Mouse (Mus musculus): ENCODE data around the gene Olfr1183. TPM values are rescaled to one million over a fixed set of nuclear protein-coding genes. Genes with fewer than 3 reads are reported as not detected.
"Not testable (repeated sequence)": the region's sequence is repeated elsewhere in the genome, so short reads cannot be mapped to it uniquely, and the experiment has no call there.

The Olfr1183 gene
- polyA plus RNA-seq (2015; fragmentation: Nextera tagmentation; extraction: Ambion mirVana), result not detected in 2 replicates

DNA sequence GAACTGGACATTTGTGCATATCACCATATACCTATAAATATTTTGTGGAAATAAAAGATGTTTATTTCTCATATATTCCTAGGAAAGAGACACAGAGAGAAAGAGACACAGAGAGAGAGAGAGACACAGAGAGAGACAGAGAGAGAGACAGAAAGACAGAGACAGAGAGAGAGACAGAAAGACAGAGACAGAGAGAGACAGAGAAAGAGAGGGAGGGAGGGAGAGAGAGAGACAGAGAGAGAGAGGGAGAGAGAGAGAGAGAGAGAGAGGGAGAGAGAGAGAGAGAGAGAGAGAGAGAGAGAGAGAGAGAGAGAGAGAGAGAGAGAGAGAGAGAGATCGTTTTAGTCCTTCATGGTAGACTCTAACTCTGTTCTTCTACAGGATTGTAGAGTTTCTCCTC, at the start of gene Olfr1183:
Gene Olfr1183 (plus strand): TSS at position 301 of the 400 bp plus-strand sequence.
- H3K4me1 ChIP-seq; H3K4me3 ChIP-seq; H3K27ac ChIP-seq; H3K9me3 ChIP-seq; H3K4me2 ChIP-seq; H3K36me3 ChIP-seq; ATAC-seq (ENCODE audit: borderline replicate concordance, extremely low read depth, low FRiP score, low TSS enrichment); H3K27me3 ChIP-seq; H3K9ac ChIP-seq: not testable (repeated sequence)
- 83% methylated on average over 1 of the region's 1 CpGs for WGBS

DNA sequence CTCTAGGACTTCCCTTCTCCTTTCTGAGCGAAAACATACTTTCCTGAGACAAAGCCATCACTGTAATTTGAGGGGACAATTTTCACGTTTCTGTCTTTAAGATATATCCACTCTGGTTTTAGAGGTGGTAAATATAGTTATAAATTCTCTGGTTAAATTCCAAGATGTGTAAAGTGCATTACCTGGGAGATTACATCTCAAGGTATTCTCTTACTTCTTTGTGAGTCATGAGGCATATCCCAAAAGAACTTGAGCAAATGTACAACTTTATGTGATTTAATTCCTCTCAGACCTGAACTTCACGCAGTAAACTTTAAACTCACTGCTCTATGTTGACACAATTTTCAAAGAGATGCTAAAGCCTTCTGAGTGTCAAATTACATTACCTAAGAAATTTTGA, 48.3 kb upstream of the Olfr1183 start, which contains the start of gene Olfr1179:
Gene Olfr1179 (minus strand): TSS at position 101 of the 400 bp plus-strand sequence.
- H3K36me3 ChIP-seq, result no peaks in the 10 kb centered on the region
- H3K9ac ChIP-seq, result no peak within 1 kb of the TSS
- no peak within 1 kb of the TSS for H3K4me3 ChIP-seq
- 70% methylated on average over 3 of the region's 3 CpGs for WGBS
- H3K4me2 ChIP-seq, result no peak within 1 kb of the TSS
- no peaks in the 10 kb centered on the region for H3K4me1 ChIP-seq
- H3K27me3 ChIP-seq, result no peaks in the 10 kb centered on the region
- H3K27ac ChIP-seq, result no peak within 1 kb of the TSS
- ATAC-seq (ENCODE audit: borderline replicate concordance, extremely low read depth, low FRiP score, low TSS enrichment), result no peak
- no peaks in the 10 kb centered on the region for H3K9me3 ChIP-seq

GRCm38 (mm10) chr2:88419051-88419450, 35.6 kb upstream of the Olfr1183 start, which contains the start of gene Olfr1180:
TSS of gene Olfr1180 (minus strand) at chr2:88419151.
- WGBS, result 68% methylated on average over 2 of the region's 2 CpGs
- Histone ChIP-seq H3K9me3 (no peaks in the 10 kb centered on the region), H3K27ac (no peak within 1 kb of the TSS), H3K9ac (no peak within 1 kb of the TSS), H3K4me2 (no peak within 1 kb of the TSS), H3K36me3 (no peaks in the 10 kb centered on the region), H3K4me3 (no peak within 1 kb of the TSS), H3K27me3 (no peaks in the 10 kb centered on the region), H3K4me1 (no peaks in the 10 kb centered on the region)
- ATAC-seq (ENCODE audit: borderline replicate concordance, extremely low read depth, low FRiP score, low TSS enrichment), result no peak

DNA sequence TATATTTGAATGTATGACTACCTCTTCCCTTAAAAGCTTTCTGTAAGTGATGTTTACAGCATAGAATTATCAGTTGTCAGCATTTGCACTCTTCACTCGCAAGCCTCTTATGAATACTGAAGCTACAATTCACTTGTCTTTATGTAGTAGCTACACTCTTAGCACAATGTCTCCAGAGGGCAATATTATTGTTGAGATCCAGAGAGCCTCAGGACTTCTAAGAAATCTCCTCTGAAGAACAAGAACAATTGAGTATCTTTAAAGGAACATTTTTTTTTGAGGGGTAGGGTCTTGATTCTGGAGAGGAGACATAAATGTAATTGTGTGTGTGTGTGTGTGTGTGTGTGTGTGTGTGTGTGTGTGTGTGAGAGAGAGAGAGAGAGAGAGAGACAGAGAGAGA, 28.6 kb upstream of the Olfr1183 start, which contains the start of gene Olfr1181:
Gene Olfr1181 (minus strand): TSS at position 101 of the 400 bp plus-strand sequence.
- 77% methylated on average over 1 of the region's 1 CpGs for WGBS
- no peak for ATAC-seq (ENCODE audit: borderline replicate concordance, extremely low read depth, low FRiP score, low TSS enrichment)
- H3K9me3 ChIP-seq, result no peaks in the 10 kb centered on the region

GRCm38 (mm10) chr2:88449031-88449430, 5.6 kb upstream of the Olfr1183 start, which contains the start of gene Gm13757:
TSS of gene Gm13757 (minus strand) at chr2:88449131.
- H3K4me1 ChIP-seq, result no peaks in the 10 kb centered on the region
- ATAC-seq (ENCODE audit: borderline replicate concordance, extremely low read depth, low FRiP score, low TSS enrichment), result no peak
- no peak within 1 kb of the TSS for H3K27ac ChIP-seq
- H3K36me3 ChIP-seq, result no peaks in the 10 kb centered on the region
- H3K27me3 ChIP-seq, result no peaks in the 10 kb centered on the region
- 80% methylated on average over 1 of the region's 1 CpGs for WGBS
- no peak within 1 kb of the TSS for H3K4me3 ChIP-seq
- no peaks in the 10 kb centered on the region for H3K9me3 ChIP-seq
- no peak within 1 kb of the TSS for H3K4me2 ChIP-seq
- H3K9ac ChIP-seq, result no peak within 1 kb of the TSS

More for the DNA sequence above, 28.6 kb upstream of the Olfr1183 start, which contains the start of gene Olfr1181:
- Histone ChIP-seq H3K4me1 (no peaks in the 10 kb centered on the region), H3K4me3 (no peak within 1 kb of the TSS), H3K27ac (no peak within 1 kb of the TSS), H3K27me3 (no peaks in the 10 kb centered on the region), H3K9ac (no peak within 1 kb of the TSS), H3K4me2 (no peak within 1 kb of the TSS), H3K36me3 (no peaks in the 10 kb centered on the region)

- Histone ChIP-seq H3K36me3 (no peaks in the 10 kb centered on the region), H3K9ac (no peak within 1 kb of the TSS), H3K4me2 (no peak within 1 kb of the TSS), H3K9me3 (no peaks in the 10 kb centered on the region), H3K4me3 (no peak within 1 kb of the TSS), H3K27ac (no peak within 1 kb of the TSS), H3K27me3 (no peaks in the 10 kb centered on the region), H3K4me1 (no peaks in the 10 kb centered on the region)
- 82% methylated on average over 2 of the region's 2 CpGs for WGBS
- no peak for ATAC-seq (ENCODE audit: borderline replicate concordance, extremely low read depth, low FRiP score, low TSS enrichment)
Observed at GRCm38 (mm10) chr2:88483298-88483697, 28.6 kb downstream of the Olfr1183 start, which contains the start of gene Olfr1184. TSS of gene Olfr1184 (plus strand) at chr2:88483598.

GRCm38 (mm10) chr2:88493020-88493419, 38.4 kb downstream of the Olfr1183 start, which contains the start of gene Olfr1185-ps1:
TSS of gene Olfr1185-ps1 (plus strand) at chr2:88493320.
- no peak for ATAC-seq (ENCODE audit: borderline replicate concordance, extremely low read depth, low FRiP score, low TSS enrichment)
- no peak within 1 kb of the TSS for H3K4me2 ChIP-seq
- no peaks in the 10 kb centered on the region for H3K27me3 ChIP-seq
- no peak within 1 kb of the TSS for H3K27ac ChIP-seq
- no peaks in the 10 kb centered on the region for H3K9me3 ChIP-seq
- H3K36me3 ChIP-seq, result no peaks in the 10 kb centered on the region
- H3K9ac ChIP-seq, result no peak within 1 kb of the TSS
- WGBS, result 75% methylated on average over 2 of the region's 2 CpGs
- H3K4me3 ChIP-seq, result no peak within 1 kb of the TSS
- H3K4me1 ChIP-seq, result no peaks in the 10 kb centered on the region

DNA sequence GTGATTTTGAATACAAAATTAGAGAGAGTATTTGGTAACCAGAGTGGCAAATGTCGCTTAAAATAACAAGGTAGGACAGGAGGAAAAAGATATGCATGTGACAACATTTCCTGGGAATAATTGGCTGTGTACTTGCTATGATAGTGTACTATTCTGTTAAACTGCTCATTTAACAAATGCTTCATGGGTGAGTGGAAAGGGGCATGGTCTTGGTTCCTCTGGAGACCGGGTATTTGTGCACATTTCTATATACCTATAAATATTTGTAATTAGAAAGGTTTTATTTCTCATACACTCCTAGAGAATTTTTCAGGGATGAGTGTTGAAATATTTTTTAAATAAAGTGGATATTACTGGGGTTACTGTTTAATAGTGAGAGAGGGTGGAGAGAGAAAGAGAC, 63.6 kb downstream of the Olfr1183 start, which contains the start of gene Olfr1186:
Gene Olfr1186 (plus strand): TSS at position 301 of the 400 bp plus-strand sequence.
- no peaks in the 10 kb centered on the region for H3K4me1 ChIP-seq
- no peak for ATAC-seq (ENCODE audit: borderline replicate concordance, extremely low read depth, low FRiP score, low TSS enrichment)
- H3K27ac ChIP-seq, result no peak within 1 kb of the TSS
- H3K9ac ChIP-seq, result no peak within 1 kb of the TSS
- H3K36me3 ChIP-seq, result no peaks in the 10 kb centered on the region
- H3K4me2 ChIP-seq, result no peak within 1 kb of the TSS
- H3K4me3 ChIP-seq, result no peak within 1 kb of the TSS
- H3K27me3 ChIP-seq, result no peaks in the 10 kb centered on the region
- WGBS, result 83% methylated on average over 2 of the region's 2 CpGs
- H3K9me3 ChIP-seq, result no peaks in the 10 kb centered on the region

Other genes with a start within 250 kb of the Olfr1183 start
- not detected in 2 replicates for gene Olfr1170, start 226.5 kb upstream of the Olfr1183 start, polyA plus RNA-seq (2015; fragmentation: Nextera tagmentation; extraction: Ambion mirVana)
- gene Olfr1173, start 175.0 kb upstream of the Olfr1183 start, polyA plus RNA-seq (2015; fragmentation: Nextera tagmentation; extraction: Ambion mirVana), result not detected in 2 replicates
- gene Olfr1174-ps, start 139.7 kb upstream of the Olfr1183 start, polyA plus RNA-seq (2015; fragmentation: Nextera tagmentation; extraction: Ambion mirVana), result not detected in 2 replicates
- not detected in 2 replicates for gene Olfr1175-ps, start 127.7 kb upstream of the Olfr1183 start, polyA plus RNA-seq (2015; fragmentation: Nextera tagmentation; extraction: Ambion mirVana)
- not detected in 2 replicates for gene Olfr1176, start 118.1 kb upstream of the Olfr1183 start, polyA plus RNA-seq (2015; fragmentation: Nextera tagmentation; extraction: Ambion mirVana)
- gene Olfr1177-ps, start 108.4 kb upstream of the Olfr1183 start, polyA plus RNA-seq (2015; fragmentation: Nextera tagmentation; extraction: Ambion mirVana), result not detected in 2 replicates
- gene Olfr1178, start 67.8 kb upstream of the Olfr1183 start, polyA plus RNA-seq (2015; fragmentation: Nextera tagmentation; extraction: Ambion mirVana), result not detected in 2 replicates
- gene Olfr1179, start 48.4 kb upstream of the Olfr1183 start, polyA plus RNA-seq (2015; fragmentation: Nextera tagmentation; extraction: Ambion mirVana), result not detected in 2 replicates
- gene Olfr1180, start 35.7 kb upstream of the Olfr1183 start, polyA plus RNA-seq (2015; fragmentation: Nextera tagmentation; extraction: Ambion mirVana), result not detected in 2 replicates
- gene Olfr1181, start 28.7 kb upstream of the Olfr1183 start, polyA plus RNA-seq (2015; fragmentation: Nextera tagmentation; extraction: Ambion mirVana), result not detected in 2 replicates
- gene Gm13757, start 5.7 kb upstream of the Olfr1183 start, polyA plus RNA-seq (2015; fragmentation: Nextera tagmentation; extraction: Ambion mirVana), result not detected in 2 replicates
- not detected in 2 replicates for gene Olfr1184, start 28.7 kb downstream of the Olfr1183 start, polyA plus RNA-seq (2015; fragmentation: Nextera tagmentation; extraction: Ambion mirVana)
- gene Olfr1185-ps1, start 38.5 kb downstream of the Olfr1183 start, polyA plus RNA-seq (2015; fragmentation: Nextera tagmentation; extraction: Ambion mirVana), result not detected in 2 replicates
- gene Olfr1186, start 63.7 kb downstream of the Olfr1183 start, polyA plus RNA-seq (2015; fragmentation: Nextera tagmentation; extraction: Ambion mirVana), result not detected in 2 replicates
- gene Olfr1188, start 102.1 kb downstream of the Olfr1183 start, polyA plus RNA-seq (2015; fragmentation: Nextera tagmentation; extraction: Ambion mirVana), result not detected in 2 replicates
- gene Olfr1189, start 131.6 kb downstream of the Olfr1183 start, polyA plus RNA-seq (2015; fragmentation: Nextera tagmentation; extraction: Ambion mirVana), result not detected in 2 replicates
- gene Olfr1191-ps1, start 185.7 kb downstream of the Olfr1183 start, polyA plus RNA-seq (2015; fragmentation: Nextera tagmentation; extraction: Ambion mirVana), result not detected in 2 replicates
- gene Olfr1192-ps1, start 193.6 kb downstream of the Olfr1183 start, polyA plus RNA-seq (2015; fragmentation: Nextera tagmentation; extraction: Ambion mirVana), result not detected in 2 replicates
- gene Olfr1193, start 220.8 kb downstream of the Olfr1183 start, polyA plus RNA-seq (2015; fragmentation: Nextera tagmentation; extraction: Ambion mirVana), result not detected in 2 replicates
- not detected in 2 replicates for gene Olfr1195, start 234.3 kb downstream of the Olfr1183 start, polyA plus RNA-seq (2015; fragmentation: Nextera tagmentation; extraction: Ambion mirVana)
- not detected in 2 replicates for gene Olfr1196, start 249.7 kb downstream of the Olfr1183 start, polyA plus RNA-seq (2015; fragmentation: Nextera tagmentation; extraction: Ambion mirVana)